Mouse (Mus musculus) embryonic facial prominence, embryonic 12.5 days (tissue): ENCODE data around the gene Nfat5. TPM values are rescaled to one million over a fixed set of nuclear protein-coding genes. Genes with fewer than 3 reads are reported as not detected.

Experiments used
- ATAC-seq: fragments of 200-750 bp; cut with Nextera tagmentation; 2 replicates; pipeline ENCODE4 v1.8.0; 2017; ENCODE audit not compliant: insufficient number of reproducible peaks, insufficient read depth, low FRiP score, low TSS enrichment
- H3K27ac ChIP-seq: fragments of 300-500 bp; sonication (generic); 2 replicates; pipeline ENCODE4 v1.5.1; 2016; ENCODE audit warnings: mild to moderate bottlenecking
- H3K27me3 ChIP-seq: fragments of 300-500 bp; sonication (generic); 2 replicates; pipeline ENCODE4 v1.6.1; 2016; ENCODE audit warnings: mild to moderate bottlenecking, moderate library complexity
- H3K36me3 ChIP-seq: fragments of 300-500 bp; sonication (generic); 2 replicates; pipeline ENCODE4 v1.6.1; 2016; ENCODE audit warnings: mild to moderate bottlenecking
- H3K4me1 ChIP-seq: fragments of 300-500 bp; sonication (generic); 2 replicates; pipeline ENCODE4 v1.6.1; 2016
- H3K4me2 ChIP-seq: fragments of 300-500 bp; sonication (generic); replicated peaks from 2 replicates; pipeline ENCODE4 v1.6.1; 2016; ENCODE audit warnings: mild to moderate bottlenecking, moderate library complexity
- H3K4me3 ChIP-seq: fragments of 300-500 bp; sonication (generic); 2 replicates; pipeline ENCODE4 v1.5.1; 2016; ENCODE audit warnings: mild to moderate bottlenecking
- H3K9ac ChIP-seq: fragments of 300-500 bp; sonication (generic); 2 replicates; pipeline ENCODE4 v1.6.1; 2016; ENCODE audit warnings: mild to moderate bottlenecking, moderate library complexity
- H3K9me3 ChIP-seq: fragments of 300-500 bp; sonication (generic); 2 replicates; pipeline ENCODE4 v1.6.1; 2016; ENCODE audit warnings: mild to moderate bottlenecking, moderate library complexity
- WGBS: fragments of 180-500 bp; shearing (Covaris S2); methylation state at CpG from one replicate; pipeline ENCODE4 v1.1.7; 2016; 5-methylcytosine and 5-hydroxymethylcytosine counted together
- polyA plus RNA-seq: library from polyadenylated mRNA; unstranded; fragments of >200 nt; fragmentation: Nextera tagmentation; extraction: Ambion mirVana; gene quantifications from 2 replicates; pipeline ENCODE4 v1.2.1, GENCODE M21; 2016

Gene Nfat5
- polyA plus RNA-seq, 1 experiment from 2014 or later, result 21.7 TPM

DNA sequence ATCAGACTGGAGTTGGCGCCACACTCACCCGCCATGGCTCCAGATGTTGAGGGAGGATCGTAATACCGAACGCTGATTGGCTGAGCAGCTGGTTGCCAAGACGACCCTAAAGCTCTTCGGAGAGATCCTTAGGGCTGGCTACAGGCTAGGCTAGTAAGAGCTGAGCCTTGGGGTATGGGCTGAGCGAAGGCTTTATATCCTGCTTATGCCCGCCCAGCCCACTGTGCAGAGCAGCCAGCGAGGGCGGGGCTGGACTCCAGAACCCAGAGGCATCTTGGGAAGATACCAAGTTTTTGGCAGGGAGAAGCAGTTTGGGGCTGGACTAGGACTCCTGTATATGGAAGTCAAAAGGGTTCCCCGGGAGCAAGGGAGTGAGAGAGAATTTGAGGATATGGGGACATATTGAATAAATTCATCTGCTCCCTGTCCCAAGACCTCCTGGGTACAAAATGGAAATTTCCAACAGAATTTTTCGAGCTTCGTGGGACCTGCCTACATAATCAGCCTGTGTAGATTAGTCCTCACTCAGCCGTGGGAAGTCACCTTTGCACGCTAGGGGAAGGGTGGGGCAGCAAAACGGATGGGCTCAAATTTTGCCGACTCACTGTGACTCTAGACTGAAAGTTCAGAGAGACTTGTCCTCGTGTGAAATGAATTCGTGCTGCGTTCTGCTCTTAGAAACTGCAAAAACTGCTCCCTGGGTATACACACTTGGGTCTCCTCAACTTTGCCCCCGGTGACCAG is 109.9 kb downstream of the Nfat5 start, which contains the start of gene Nqo1:
Gene Nqo1, minus strand, starts transcription at position 169 of the 744 bp plus-strand sequence.
- 9% methylated on average over 22 of the region's 22 CpGs for WGBS
- peak within 1 kb of the TSS; percentile 24; the same call in 1 of the 2 replicates for H3K9ac ChIP-seq
- H3K36me3 ChIP-seq, result peaks cover 5% of the 10 kb centered on the region; the same call in 1 of the 2 replicates
- peak within 1 kb of the TSS; percentile 30 for H3K4me3 ChIP-seq
- peaks cover 28% of the 10 kb centered on the region for H3K4me1 ChIP-seq
- no peaks in the 10 kb centered on the region for H3K27me3 ChIP-seq
- H3K27ac ChIP-seq, result peak within 1 kb of the TSS; percentile 59
- ATAC-seq, result peak; percentile 97
- no peaks in the 10 kb centered on the region for H3K9me3 ChIP-seq
- H3K4me2 ChIP-seq, result peak within 1 kb of the TSS; percentile 56

DNA sequence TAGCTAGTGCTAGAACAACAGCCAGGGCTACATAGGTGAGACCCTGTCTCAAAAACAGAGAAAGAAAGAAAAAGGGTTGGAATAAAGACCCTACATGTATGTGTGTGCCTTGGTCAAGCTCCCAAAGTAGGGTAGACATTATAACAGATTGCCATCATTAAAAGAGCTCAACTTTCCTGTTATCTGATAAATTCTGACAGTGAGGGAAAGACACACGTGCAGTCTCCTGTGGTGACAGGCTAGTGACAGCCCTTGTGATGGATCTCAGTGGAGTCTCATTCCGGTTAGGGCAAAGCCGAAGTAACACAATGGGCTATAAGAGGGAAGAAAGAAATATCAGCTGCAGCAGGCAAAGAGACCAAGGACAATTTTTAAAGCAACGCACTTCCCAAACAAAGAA is 110.8 kb downstream of the Nfat5 start:
- Histone ChIP-seq H3K4me2 (peak overlapping the region; percentile 56; the same call in 1 of the 2 replicates), H3K4me1 (peaks cover 26% of the 10 kb centered on the region), H3K9ac (0 out of 2 replicates have a peak overlapping the region, but pooled peaks have one; percentile 19), H3K4me3 (no peak overlapping the region), H3K36me3 (peaks cover 9% of the 10 kb centered on the region), H3K27me3 (no peaks in the 10 kb centered on the region), H3K9me3 (no peaks in the 10 kb centered on the region), H3K27ac (peak overlapping the region; percentile 59; the same call in 1 of the 2 replicates)
- ATAC-seq, result no peak
- WGBS, result 70% methylated on average over 4 of the region's 4 CpGs

DNA sequence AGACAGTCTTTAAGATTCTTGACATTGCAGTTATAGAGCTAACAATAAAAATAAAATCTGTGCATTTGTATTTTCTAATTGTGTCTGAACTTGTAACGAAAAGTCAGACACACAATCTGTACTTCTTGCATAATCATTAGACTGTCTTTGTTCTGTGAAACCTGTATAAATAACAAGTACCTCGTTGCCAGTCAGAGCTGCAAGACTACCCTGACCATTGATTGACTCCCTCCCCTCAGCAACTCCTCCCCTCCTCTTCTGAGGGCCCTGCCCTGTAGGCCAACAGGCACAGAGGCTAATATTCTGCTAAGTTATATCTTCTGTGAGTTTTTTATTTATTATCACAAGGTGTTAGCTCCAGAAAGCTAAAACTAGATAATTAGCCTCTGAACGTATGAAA is 112.7 kb downstream of the Nfat5 start:
- Histone ChIP-seq H3K36me3 (peaks cover 26% of the 10 kb centered on the region), H3K9ac (no peak overlapping the region), H3K27ac (no peak overlapping the region), H3K9me3 (peaks cover 3% of the 10 kb centered on the region; the same call in 1 of the 2 replicates), H3K4me1 (peaks cover 19% of the 10 kb centered on the region), H3K4me3 (no peak overlapping the region), H3K4me2 (no peak overlapping the region), H3K27me3 (no peaks in the 10 kb centered on the region)
- no peak for ATAC-seq
- WGBS, result 65% methylated on average over 3 of the region's 3 CpGs

DNA sequence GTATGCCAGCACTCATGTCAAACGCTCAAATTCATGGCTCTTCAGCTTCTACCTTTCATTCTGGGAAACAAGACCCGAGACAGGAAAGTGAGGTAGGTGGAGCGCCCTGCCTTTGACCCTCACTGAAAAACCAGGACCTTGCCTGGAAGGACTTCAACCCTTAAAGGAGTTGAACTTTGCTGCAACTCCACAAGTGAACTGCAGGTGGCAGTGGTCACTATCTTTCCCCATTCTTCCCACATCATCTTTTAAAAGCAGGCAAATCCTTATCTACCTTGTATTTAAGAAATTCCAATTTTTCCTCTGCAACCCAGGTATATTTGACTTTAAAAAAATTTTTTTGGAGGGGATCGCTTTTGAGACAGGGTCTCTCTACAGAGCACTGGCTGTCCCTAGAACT is 118.1 kb downstream of the Nfat5 start:
- Histone ChIP-seq H3K4me1 (no peaks in the 10 kb centered on the region), H3K4me3 (no peak overlapping the region), H3K9ac (no peak overlapping the region), H3K9me3 (peaks cover 3% of the 10 kb centered on the region; the same call in 1 of the 2 replicates), H3K27me3 (no peaks in the 10 kb centered on the region), H3K27ac (no peak overlapping the region), H3K4me2 (no peak overlapping the region), H3K36me3 (peaks cover 79% of the 10 kb centered on the region)
- no peak for ATAC-seq
- 67% methylated on average over 4 of the region's 4 CpGs for WGBS

DNA sequence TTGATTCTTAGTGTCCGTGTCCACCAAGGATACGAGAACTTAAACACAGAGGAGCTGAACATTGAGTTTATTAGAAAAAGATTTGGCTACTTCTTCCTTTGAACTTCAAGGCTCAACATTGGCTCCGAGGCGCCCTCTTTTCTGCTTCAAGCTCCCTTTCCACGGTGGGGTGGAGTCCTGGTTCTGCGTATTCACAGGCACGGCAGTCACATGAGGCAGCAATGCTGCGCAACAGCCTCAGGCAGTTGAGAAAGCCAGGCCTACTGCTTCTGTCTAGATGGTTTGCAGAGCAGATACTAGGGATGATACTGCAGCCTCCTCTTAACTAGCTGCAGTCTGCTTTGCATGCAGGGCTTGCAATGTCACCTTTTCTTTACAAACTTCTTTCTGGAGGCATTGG is 119.3 kb downstream of the Nfat5 start:
- Histone ChIP-seq H3K36me3 (peaks cover 88% of the 10 kb centered on the region), H3K4me2 (no peak overlapping the region), H3K27ac (no peak overlapping the region), H3K4me1 (no peaks in the 10 kb centered on the region), H3K9me3 (peaks cover 3% of the 10 kb centered on the region; the same call in 1 of the 2 replicates), H3K27me3 (no peaks in the 10 kb centered on the region), H3K9ac (no peak overlapping the region), H3K4me3 (no peak overlapping the region)
- ATAC-seq, result no peak
- 83% methylated on average over 8 of the region's 8 CpGs for WGBS

GRCm38 (mm10) chr8:107413881-107414280 is 120.6 kb downstream of the Nfat5 start:
- Histone ChIP-seq H3K4me2 (no peak overlapping the region), H3K4me3 (no peak overlapping the region), H3K36me3 (peaks cover 94% of the 10 kb centered on the region), H3K4me1 (no peaks in the 10 kb centered on the region), H3K27me3 (no peaks in the 10 kb centered on the region), H3K9ac (no peak overlapping the region), H3K9me3 (peaks cover 3% of the 10 kb centered on the region; the same call in 1 of the 2 replicates), H3K27ac (no peak overlapping the region)
- WGBS, result 86% methylated on average over 10 of the region's 10 CpGs
- ATAC-seq, result no peak

- Histone ChIP-seq H3K9ac (no peak overlapping the region), H3K4me1 (peaks cover 3% of the 10 kb centered on the region), H3K27ac (no peak overlapping the region), H3K27me3 (no peaks in the 10 kb centered on the region), H3K36me3 (peaks cover 96% of the 10 kb centered on the region), H3K9me3 (no peaks in the 10 kb centered on the region), H3K4me3 (no peak overlapping the region), H3K4me2 (no peak overlapping the region)
- WGBS, result 94% methylated on average over 12 of the region's 12 CpGs
- no peak for ATAC-seq
Measured at GRCm38 (mm10) chr8:107417001-107417400, 123.7 kb downstream of the Nfat5 start.

GRCm38 (mm10) chr8:107424176-107424575 is 130.9 kb downstream of the Nfat5 start:
- H3K36me3 ChIP-seq, result peaks cover 35% of the 10 kb centered on the region
- H3K4me3 ChIP-seq, result peak overlapping the region; percentile 92
- H3K4me2 ChIP-seq, result peak overlapping the region; percentile 79
- no peak overlapping the region for H3K27ac ChIP-seq
- no peaks in the 10 kb centered on the region for H3K27me3 ChIP-seq
- H3K9ac ChIP-seq, result peak overlapping the region; percentile 82
- ATAC-seq, result no peak
- WGBS, result 36% methylated on average over 9 of the region's 9 CpGs
- H3K4me1 ChIP-seq, result peaks cover 15% of the 10 kb centered on the region
- H3K9me3 ChIP-seq, result no peaks in the 10 kb centered on the region

- under 1% methylated on average over 50 of the region's 50 CpGs for WGBS
- Histone ChIP-seq H3K9ac (peak within 1 kb of the TSS; percentile 82), H3K27me3 (no peaks in the 10 kb centered on the region), H3K4me3 (peak within 1 kb of the TSS; percentile 92), H3K4me2 (peak within 1 kb of the TSS; percentile 79), H3K9me3 (no peaks in the 10 kb centered on the region), H3K27ac (peak within 1 kb of the TSS; percentile 67), H3K4me1 (peaks cover 15% of the 10 kb centered on the region), H3K36me3 (peaks cover 29% of the 10 kb centered on the region)
- peak; percentile 96 for ATAC-seq
Measured at GRCm38 (mm10) chr8:107424597-107425229, 131.4 kb downstream of the Nfat5 start, which contains the start of gene Nob1. Nob1 (minus strand) TSS chr8:107425051.

- ATAC-seq, result no peak
- no peak overlapping the region for H3K27ac ChIP-seq
- WGBS, result 48% methylated on average over 8 of the region's 8 CpGs
Measured at GRCm38 (mm10) chr8:107425230-107425597, 131.9 kb downstream of the Nfat5 start.

More at GRCm38 (mm10) chr8:107425230-107425597, 131.9 kb downstream of the Nfat5 start:
- Histone ChIP-seq H3K9ac (no peak overlapping the region), H3K36me3 (peaks cover 24% of the 10 kb centered on the region), H3K4me3 (peak overlapping the region; percentile 92; the same call in 1 of the 2 replicates), H3K9me3 (no peaks in the 10 kb centered on the region), H3K27me3 (no peaks in the 10 kb centered on the region), H3K4me1 (peaks cover 15% of the 10 kb centered on the region), H3K4me2 (peak overlapping the region; percentile 79)
